ENCODE assay signal across 9 mouse cellular contexts in the genomic region with DNA sequence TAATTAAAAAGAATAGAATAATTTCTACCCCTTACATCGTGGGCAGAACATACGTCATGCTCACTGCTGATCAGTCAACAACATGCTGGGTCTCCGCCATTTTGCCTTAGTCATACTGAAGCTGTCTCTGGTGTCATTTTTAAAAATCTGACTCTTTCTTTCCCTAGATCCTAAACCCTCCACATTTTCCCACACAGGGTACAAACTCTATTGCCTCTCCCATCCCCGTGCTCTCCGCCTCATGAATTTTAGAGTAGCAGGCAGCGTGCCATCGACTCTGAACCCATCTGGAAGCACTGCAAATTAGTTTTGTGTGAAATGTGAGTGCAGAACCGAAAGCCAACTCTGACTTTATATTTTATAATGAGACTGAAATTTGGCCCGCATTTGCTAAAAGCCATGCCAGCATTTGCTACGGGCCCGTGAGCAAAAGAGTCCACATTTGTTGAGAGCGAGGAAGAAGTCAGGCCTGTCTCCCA.
DNase-seq lines count a peak whose midpoint lies in the region; ATAC-seq and TF ChIP-seq lines count a peak whose summit lies in the region.
"Had no signal": no experiment of that assay in that cellular context is flagged by ENCODE, and none has a peak within 500 bp of the region (broad histone marks: within the 10 kb centered on the region; RNA-seq: fewer than 3 reads in every experiment).

No protein-coding gene starts in this region.

- no peaks in the 10 kb centered on the region for H3K9me3 ChIP-seq in intestine, postnatal 0 days (ENCODE audit: control insufficient read depth)
- H3K9me3 ChIP-seq: heart, embryonic 13.5 days had no signal

- no peaks in the 10 kb centered on the region for H3K4me1 ChIP-seq in intestine, postnatal 0 days (replicated peaks; ENCODE audit: control insufficient read depth, insufficient read depth, low read length)

- no peaks in the 10 kb centered on the region for H3K36me3 ChIP-seq in intestine, postnatal 0 days (ENCODE audit: control insufficient read depth, insufficient read depth)
- H3K36me3 ChIP-seq: heart, embryonic 13.5 days had no signal

- no peaks in the 10 kb centered on the region for H3K27me3 ChIP-seq in intestine, postnatal 0 days (replicated peaks; ENCODE audit: control insufficient read depth, insufficient read depth, low read length)
- H3K27me3 ChIP-seq: heart, embryonic 13.5 days had no signal

- peak; percentile 56 for DNase-seq in adrenal gland, postnatal 10 days
- DNase-seq in adrenal gland, adult (ENCODE audit: inconsistent age in 2 of 2, low spot score in 1 of 2), result no peak
- peak; percentile 37 for DNase-seq in ovary, postnatal 14 days (ENCODE audit: low spot score)
- DNase-seq in ovary, postnatal 10 days (ENCODE audit: low spot score), result no peak
- peak; percentile 72 for DNase-seq in kidney, adult 18-20 months
- peak; percentile 31 to 55 for DNase-seq in left cerebral cortex, adult 8-10 months (ENCODE audit: low spot score in 2 of 2)
- DNase-seq in yolk sac, embryonic 10.5 days (ENCODE audit: low spot score), result no peak

- H3K4me2 ChIP-seq in intestine, postnatal 0 days (replicated peaks; ENCODE audit: low read depth), result no peak overlapping the region
- H3K4me2 ChIP-seq: heart, embryonic 13.5 days had no signal

- no peak overlapping the region for H3K27ac ChIP-seq in intestine, postnatal 0 days (ENCODE audit: low read depth, low read length)
- H3K27ac ChIP-seq: heart, embryonic 13.5 days had no signal

- 87% methylated on average over 12 of the region's 12 CpGs for WGBS in intestine, postnatal 0 days

- no peak overlapping the region for H3K4me3 ChIP-seq in intestine, postnatal 0 days (ENCODE audit: low read depth, low read length)
- H3K4me3 ChIP-seq: heart, embryonic 13.5 days had no signal

- H3K9ac ChIP-seq in intestine, postnatal 0 days (ENCODE audit: low read depth, low read length), result no peak overlapping the region
- H3K9ac ChIP-seq: heart, embryonic 13.5 days had no signal

- ATAC-seq in intestine, postnatal 0 days, result no peak

- TF ChIP-seq CTCF in intestine, postnatal 0 days (IDR thresholded peaks at IDR 0.05; ENCODE audit: low read depth), result no peak

Comparison
In these comparisons a context has a peak if more than half of its experiments do, and no peak if none do; other contexts are left out.
1. DNase-seq: peak in adrenal gland, postnatal 10 days (single experiment), ovary, postnatal 14 days (single experiment), kidney, adult 18-20 months (single experiment) and left cerebral cortex, adult 8-10 months (2 of 2); none in adrenal gland, adult (0 of 2), ovary, postnatal 10 days (single experiment) and yolk sac, embryonic 10.5 days (single experiment).